Mouse (Mus musculus) c-Kit-positive CD71-negative TER-119-negative erythroid progenitor cells, embryonic 14.5 days (primary cell): ENCODE results near the gene Tanc2.

Source experiments
- DNase-seq: peaks from one replicate; pipeline ENCODE4 v3.0.0-alpha.2; 2013; ENCODE audit warnings: low read depth

Gene Tanc2

DNA sequence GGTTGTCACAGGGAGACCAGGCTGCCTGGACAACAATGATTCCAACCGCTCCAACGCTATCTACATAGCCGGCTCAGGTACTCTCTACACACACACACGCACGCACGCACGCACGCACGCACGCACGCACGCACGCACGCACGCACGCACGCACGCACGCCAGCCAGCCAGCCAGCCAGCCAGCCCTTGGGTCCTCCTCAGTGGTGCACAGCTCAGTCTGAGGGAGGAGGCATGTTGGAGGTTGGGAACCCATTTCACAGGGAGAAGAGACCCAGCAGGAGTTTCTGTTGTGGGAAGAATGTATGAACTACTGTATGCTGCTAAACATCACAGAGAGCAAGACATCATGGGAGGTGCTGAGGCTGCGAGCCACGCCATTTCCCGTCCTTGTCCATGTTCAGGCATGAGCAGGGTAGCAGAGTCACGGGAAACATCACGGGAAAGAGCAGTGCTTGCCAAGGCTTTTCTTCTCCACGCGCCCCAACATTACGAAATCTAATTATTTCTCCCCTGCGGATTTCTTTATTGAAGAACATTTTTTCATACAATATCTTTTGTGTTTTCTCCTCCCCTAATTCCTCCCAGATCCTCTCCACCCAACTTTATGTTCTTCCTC lies 366.1 kb downstream of the Tanc2 start:
- no peak for DNase-seq

GRCm38 (mm10) chr11:105957501-105957900 lies 367.7 kb downstream of the Tanc2 start:
- no peak for DNase-seq

GRCm38 (mm10) chr11:105958566-105958965 lies 368.8 kb downstream of the Tanc2 start:
- DNase-seq, result no peak

- no peak for DNase-seq
These were observed 369.6 kb downstream of the Tanc2 start for GRCm38 (mm10) chr11:105959355-105959754.

DNA sequence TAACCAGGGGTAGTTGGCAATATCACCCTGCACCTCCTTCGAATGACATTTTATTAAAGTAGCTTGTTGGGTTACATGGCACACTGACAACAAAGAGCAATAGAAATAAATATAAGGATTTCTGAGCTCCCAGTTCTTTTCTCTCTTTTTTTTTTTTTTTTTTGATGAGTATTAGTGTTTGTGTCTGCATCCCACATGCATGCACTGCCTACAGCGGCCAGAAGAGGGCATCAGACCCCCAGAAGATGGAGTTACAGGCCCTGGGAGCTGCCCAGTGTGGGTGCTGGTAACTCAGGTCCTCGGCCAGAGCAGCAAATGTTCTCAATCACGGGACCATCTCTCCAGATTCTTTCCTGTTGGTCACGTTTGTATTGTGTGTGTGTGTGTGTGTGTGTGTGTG lies 374.9 kb downstream of the Tanc2 start:
- DNase-seq, result no peak

DNA sequence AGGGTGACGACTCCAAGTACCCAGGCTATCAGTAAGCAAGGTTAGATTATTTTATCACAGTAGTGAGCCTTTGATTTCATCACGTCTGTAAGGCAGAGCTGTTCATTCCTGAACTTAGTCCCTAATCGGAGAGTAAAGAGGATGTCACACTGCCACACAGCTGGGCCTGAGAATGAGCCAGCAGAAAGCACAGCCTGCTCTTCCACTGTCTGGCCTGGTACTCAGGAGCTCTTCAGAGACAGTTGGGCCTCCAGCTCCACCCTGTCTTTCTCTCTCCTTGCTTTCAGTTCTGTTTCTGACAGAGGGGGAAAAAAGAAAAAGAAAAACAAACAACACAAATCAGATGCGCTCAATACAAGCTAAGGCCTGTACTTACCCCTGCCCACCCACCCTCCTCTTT lies 376.5 kb downstream of the Tanc2 start:
- DNase-seq, result no peak

GRCm38 (mm10) chr11:105967741-105968574 lies 378.2 kb downstream of the Tanc2 start, which contains the start of gene Ace:
TSS of gene Ace (plus strand) at chr11:105967945.
- no peak for DNase-seq

DNA sequence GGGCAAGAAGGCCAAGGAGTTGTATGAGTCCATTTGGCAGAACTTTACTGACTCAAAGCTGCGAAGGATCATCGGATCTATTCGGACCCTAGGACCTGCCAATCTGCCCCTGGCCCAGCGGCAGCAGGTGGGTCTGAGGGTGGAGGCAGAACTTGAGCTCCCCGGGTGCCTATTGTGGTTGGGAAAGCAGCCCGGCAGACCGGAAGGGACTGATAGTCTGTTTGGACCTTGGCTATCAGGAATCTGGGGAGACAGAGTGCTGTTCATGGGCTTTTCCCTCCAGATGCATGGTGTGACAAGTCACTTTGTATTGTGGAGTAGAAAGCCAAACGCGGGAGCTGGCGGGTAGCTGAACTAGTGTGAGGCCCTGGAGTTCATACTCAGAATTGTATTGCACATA lies 379.2 kb downstream of the Tanc2 start:
- DNase-seq, result no peak

- DNase-seq, result no peak
These were observed 379.7 kb downstream of the Tanc2 start for GRCm38 (mm10) chr11:105969516-105969915.

- no peak for DNase-seq
These were observed 384.8 kb downstream of the Tanc2 start for GRCm38 (mm10) chr11:105974593-105974992.

DNA sequence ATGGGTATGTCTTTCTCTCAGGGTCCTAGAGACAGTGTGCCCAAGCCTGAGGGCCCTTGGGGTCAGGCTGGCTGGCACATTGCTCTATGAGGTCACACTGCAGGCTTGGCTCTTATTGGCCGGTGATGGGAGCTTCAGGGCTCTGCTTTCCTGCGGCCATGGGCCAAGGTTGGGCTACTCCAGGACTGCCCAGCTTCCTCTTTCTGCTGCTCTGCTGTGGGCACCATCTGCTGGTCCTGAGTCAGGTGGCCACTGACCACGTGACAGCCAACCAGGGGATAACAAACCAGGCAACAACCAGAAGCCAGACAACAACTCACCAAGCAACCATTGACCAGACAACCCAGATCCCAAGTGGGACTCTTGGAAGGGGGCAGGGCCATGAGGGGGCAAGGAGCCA lies 385.3 kb downstream of the Tanc2 start:
- no peak for DNase-seq

- DNase-seq, result no peak
These were observed 385.9 kb downstream of the Tanc2 start for GRCm38 (mm10) chr11:105975636-105976035.

DNA sequence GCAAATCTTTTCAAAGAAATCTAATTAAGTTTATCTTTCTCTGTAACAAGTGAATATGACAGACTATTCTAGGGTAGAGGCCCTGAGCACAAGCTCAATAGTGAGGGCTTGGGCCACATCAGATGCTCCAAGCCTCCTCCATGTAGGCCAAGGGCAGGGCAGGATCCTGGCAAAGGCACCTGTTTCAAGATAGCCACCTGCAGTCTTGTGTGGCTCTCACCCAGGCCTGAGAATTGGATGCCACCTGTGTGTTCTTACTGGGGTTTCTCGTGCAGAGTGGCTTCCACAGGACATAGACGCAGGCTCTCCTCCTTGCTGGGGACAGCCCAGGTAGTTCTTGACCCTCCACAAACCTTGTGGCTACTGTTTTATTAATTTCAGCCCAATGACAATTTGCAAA lies 388.4 kb downstream of the Tanc2 start:
- DNase-seq, result no peak

- DNase-seq, result no peak
These were observed 388.8 kb downstream of the Tanc2 start for GRCm38 (mm10) chr11:105978634-105979033.
